Mouse (Mus musculus): ENCODE measurements at regions not wholly inside any gene's neighbourhood (a gene's known extent, or its start where the extent isn't known, plus 50 kb on each side); places are given as distances from the start of the nearest gene placed in this dataset.
"Not testable (repeated sequence)": the region's sequence is repeated elsewhere in the genome, so short reads cannot be mapped to it uniquely, and the experiment has no call there.

DNA sequence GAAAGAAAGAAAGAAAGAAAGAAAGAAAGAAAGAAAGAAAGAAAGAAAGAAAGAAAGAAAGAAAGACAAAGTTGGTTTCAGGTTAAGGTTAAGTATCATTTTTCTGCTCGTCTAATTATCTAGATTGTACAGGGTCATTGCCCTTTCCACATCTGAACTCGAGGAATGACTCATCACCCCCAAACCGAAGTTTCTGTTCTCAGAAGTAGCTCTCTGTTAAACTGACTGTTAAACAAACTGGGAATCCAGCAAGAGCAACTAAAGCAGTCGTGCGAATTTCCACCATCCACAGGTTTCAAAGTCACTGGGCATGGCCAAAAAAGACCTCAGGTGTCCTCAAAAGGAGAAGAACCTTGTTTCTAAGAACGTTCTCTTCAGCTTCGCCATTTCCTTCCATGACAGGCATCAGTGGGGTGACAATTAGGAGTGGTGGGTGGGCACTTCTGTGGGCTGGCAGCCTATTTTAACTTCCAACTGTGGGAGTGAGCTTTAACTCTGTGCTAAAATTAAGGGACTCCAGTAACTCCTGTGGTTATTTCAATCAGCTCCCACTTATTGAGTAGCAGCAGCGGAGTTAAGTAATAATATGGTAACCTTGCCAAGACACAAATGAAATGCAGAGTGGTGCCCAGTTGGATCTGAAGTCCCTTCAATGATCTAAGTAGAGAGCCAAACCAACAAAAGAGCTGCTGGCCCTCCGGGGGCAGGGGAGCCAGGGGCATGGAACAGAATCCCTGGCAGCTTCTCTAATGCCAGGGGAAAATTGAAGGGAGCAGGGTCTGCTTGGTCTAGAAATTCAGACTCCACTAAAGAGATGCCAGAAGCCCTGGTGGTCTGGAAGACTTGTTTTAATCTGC lies 470.5 kb upstream of the Smim15 start:
- H3K4me1 ChIP-seq, result peaks cover 10% of the 10 kb centered on the region; the same call in 1 of the 2 replicates
- no peaks in the 10 kb centered on the region for H3K27me3 ChIP-seq
- no peak overlapping the region for H3K9ac ChIP-seq (replicated peaks)
- H3K4me2 ChIP-seq (replicated peaks), result no peak overlapping the region
- H3K9me3 ChIP-seq, result no peaks in the 10 kb centered on the region
- H3K4me3 ChIP-seq, result no peak overlapping the region
- H3K36me3 ChIP-seq, result no peaks in the 10 kb centered on the region
- WGBS, result 69% methylated on average over 9 of the region's 9 CpGs
- peak; percentile 68 for ATAC-seq (replicated peaks)
- no peak overlapping the region for H3K27ac ChIP-seq (replicated peaks)

DNA sequence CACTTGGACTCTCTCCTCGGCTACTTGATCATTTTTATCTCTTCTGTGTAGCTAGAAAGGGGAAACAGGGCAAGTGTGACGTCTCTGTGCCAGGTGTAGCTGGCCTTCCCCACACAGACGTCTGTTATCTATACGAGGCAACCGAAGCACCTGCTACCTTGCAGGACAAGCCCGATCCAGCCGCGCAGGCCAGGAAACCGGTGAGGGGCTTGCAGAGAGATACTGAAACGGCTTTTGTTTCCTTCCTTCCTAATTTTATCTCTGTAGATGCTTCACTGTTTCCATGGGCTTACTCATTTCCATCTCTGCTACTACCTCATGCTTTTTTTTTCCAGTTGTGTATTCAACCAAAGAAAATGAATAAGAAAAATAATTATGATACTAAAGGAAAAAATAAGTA lies 472.7 kb upstream of the Smim15 start:
- no peaks in the 10 kb centered on the region for H3K9me3 ChIP-seq
- no peak for ATAC-seq (replicated peaks)
- 89% methylated on average over 10 of the region's 10 CpGs for WGBS

DNA sequence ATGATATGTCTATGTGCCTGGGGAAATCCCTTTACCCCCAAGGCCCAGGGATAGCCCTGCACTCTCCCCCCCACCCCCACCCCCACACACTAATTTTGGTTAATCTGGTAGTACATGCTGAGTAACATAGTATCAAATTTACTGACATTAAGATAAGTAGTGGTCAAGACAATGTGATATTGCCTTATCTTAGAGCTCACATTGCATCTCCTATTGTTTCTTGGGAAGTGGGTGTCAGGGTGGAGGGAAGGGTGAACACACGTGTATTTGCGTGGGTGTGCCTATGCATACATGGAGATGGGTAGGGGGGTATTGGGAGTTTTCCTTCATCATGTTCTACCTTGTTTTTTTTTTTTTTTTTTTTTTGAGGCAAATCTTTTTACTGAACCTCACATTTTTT lies 474.8 kb upstream of the Smim15 start:
- no peaks in the 10 kb centered on the region for H3K9me3 ChIP-seq
- no peak overlapping the region for H3K9ac ChIP-seq (replicated peaks)
- H3K27me3 ChIP-seq, result no peaks in the 10 kb centered on the region
- ATAC-seq (replicated peaks), result no peak
- no peak overlapping the region for H3K27ac ChIP-seq (replicated peaks)
- H3K4me1 ChIP-seq, result peaks cover 10% of the 10 kb centered on the region; the same call in 1 of the 2 replicates
- no peak overlapping the region for H3K4me2 ChIP-seq (replicated peaks)
- 95% methylated on average over 2 of the region's 2 CpGs for WGBS
- H3K36me3 ChIP-seq, result no peaks in the 10 kb centered on the region
- H3K4me3 ChIP-seq, result no peak overlapping the region

More for the DNA sequence above, 472.7 kb upstream of the Smim15 start:
- H3K4me1 ChIP-seq, result peaks cover 10% of the 10 kb centered on the region; the same call in 1 of the 2 replicates
- H3K27me3 ChIP-seq, result no peaks in the 10 kb centered on the region
- H3K9ac ChIP-seq (replicated peaks), result no peak overlapping the region
- no peak overlapping the region for H3K27ac ChIP-seq (replicated peaks)
- H3K36me3 ChIP-seq, result no peaks in the 10 kb centered on the region
- no peak overlapping the region for H3K4me3 ChIP-seq
- H3K4me2 ChIP-seq (replicated peaks), result no peak overlapping the region

DNA sequence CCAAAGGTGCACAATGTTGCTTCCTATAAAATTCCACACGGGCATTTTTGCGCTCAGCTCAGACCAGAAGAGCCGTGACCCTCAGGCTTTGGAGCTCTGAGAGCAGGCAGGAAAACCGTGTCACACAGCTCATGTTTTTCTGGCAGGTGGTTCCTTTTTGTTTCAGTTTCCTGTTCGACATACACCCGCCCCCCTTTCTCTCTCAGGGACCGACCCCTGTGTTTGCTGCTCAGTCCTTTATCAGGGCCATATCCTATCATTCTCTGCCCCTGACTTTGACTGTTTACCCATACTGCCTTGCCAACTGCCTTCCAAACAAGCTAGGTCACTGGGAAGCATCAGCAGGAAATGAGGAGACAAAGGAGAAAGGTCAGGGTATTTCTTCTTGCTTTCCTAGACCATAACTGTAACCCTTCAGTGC lies 475.5 kb upstream of the Smim15 start:
- Histone ChIP-seq H3K36me3 (no peaks in the 10 kb centered on the region), H3K4me3 (no peak overlapping the region), H3K4me2 (replicated peaks) (no peak overlapping the region), H3K4me1 (peaks cover 2% of the 10 kb centered on the region; the same call in 1 of the 2 replicates), H3K27me3 (no peaks in the 10 kb centered on the region), H3K9me3 (no peaks in the 10 kb centered on the region), H3K9ac (replicated peaks) (no peak overlapping the region), H3K27ac (replicated peaks) (no peak overlapping the region)
- 75% methylated on average over 7 of the region's 7 CpGs for whole genome bisulfite sequencing
- ATAC-seq (replicated peaks), result no peak

DNA sequence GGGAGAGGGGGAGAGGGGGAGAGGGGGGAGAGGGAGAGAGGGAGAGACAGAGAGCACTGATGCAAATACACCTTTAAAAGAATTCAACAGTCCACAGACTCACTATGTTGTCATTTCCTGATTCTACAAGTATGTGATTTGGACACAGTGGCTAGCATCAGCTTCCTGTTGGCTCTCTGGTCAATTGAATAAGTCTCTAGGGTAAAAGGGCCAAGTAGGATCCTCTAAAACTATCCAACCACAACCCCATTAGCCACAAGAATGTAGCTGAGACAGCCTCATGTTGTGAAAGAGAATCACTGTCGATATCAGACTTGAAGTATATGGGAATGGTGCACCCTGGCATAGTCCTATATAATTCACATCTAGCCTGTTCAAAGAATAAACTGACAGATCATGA lies 481.8 kb upstream of the Smim15 start:
- ATAC-seq (replicated peaks), result no peak
- H3K27me3 ChIP-seq, result no peaks in the 10 kb centered on the region
- no peak overlapping the region for H3K4me3 ChIP-seq
- H3K9me3 ChIP-seq, result no peaks in the 10 kb centered on the region
- 93% methylated on average over 1 of the region's 1 CpGs for WGBS
- no peak overlapping the region for H3K27ac ChIP-seq (replicated peaks)
- no peak overlapping the region for H3K4me2 ChIP-seq (replicated peaks)
- no peaks in the 10 kb centered on the region for H3K36me3 ChIP-seq
- no peaks in the 10 kb centered on the region for H3K4me1 ChIP-seq
- H3K9ac ChIP-seq (replicated peaks), result no peak overlapping the region

DNA sequence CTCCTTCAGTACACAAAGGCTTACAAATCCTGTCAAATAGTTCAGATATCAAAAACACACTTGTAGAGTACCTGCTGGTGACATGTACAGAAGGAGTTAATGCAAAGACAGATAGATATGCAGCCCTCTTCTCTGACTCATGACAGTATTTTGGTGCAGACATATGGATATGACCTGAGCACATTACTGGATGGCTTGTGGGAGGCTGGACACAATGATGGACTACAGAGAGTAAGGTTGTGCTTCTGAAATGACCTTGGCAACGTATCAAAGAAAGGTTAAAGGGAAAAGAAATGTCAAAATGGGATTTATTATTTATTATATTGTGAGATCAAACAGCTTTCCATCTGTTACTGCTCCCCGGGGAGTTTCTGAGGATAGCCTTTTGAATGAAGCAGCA lies 482.7 kb upstream of the Smim15 start:
- ATAC-seq (replicated peaks), result no peak
- Histone ChIP-seq H3K4me2 (replicated peaks) (no peak overlapping the region), H3K9me3 (no peaks in the 10 kb centered on the region), H3K27me3 (no peaks in the 10 kb centered on the region), H3K4me3 (no peak overlapping the region), H3K9ac (replicated peaks) (no peak overlapping the region), H3K36me3 (no peaks in the 10 kb centered on the region), H3K27ac (replicated peaks) (no peak overlapping the region), H3K4me1 (no peaks in the 10 kb centered on the region)
- WGBS, result 78% methylated on average over 2 of the region's 2 CpGs

DNA sequence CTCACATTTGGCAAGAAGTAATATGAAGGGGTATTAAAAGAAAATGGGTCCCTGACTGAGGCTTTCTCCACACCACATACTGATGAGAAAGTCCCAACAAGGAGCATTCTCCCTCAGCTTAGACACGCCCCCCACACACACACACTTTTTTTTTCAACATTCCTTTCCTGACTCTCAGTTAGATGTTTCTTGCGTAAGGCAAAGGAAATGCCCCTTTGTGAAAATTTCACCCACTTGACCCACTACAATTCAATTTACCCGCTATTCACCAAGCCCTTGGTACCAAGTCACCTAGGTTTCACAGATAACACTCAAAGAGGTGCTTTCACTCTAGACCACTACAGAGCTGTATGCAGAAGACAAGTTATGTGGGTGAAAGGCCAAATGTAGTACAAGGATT lies 488.3 kb upstream of the Smim15 start:
- Histone ChIP-seq H3K27me3 (no peaks in the 10 kb centered on the region), H3K27ac (replicated peaks) (no peak overlapping the region), H3K36me3 (no peaks in the 10 kb centered on the region), H3K4me2 (replicated peaks) (no peak overlapping the region), H3K9me3 (no peaks in the 10 kb centered on the region), H3K4me1 (no peaks in the 10 kb centered on the region), H3K4me3 (no peak overlapping the region), H3K9ac (replicated peaks) (no peak overlapping the region)
- ATAC-seq (replicated peaks), result no peak
- WGBS, result 81% methylated on average over 3 of the region's 3 CpGs

DNA sequence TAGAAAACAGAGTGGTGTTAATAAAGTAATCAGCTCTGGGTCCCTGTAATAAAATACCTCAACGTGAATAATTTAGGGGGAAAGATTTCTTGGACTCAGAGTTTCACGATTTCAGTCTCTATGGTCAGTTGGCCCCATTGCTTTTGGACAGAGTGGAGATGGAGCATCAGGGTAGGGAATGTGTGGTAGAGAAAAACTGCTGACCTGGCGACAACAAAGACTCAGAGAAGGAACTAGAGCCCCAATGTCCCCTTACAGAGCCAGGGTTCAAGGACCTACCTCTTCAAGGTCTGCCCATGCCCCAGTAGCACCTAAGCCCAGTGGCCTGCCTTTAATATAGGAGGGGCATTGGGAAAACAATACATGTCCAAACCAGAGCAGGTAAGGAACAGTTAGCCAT lies 490.2 kb upstream of the Smim15 start:
- Histone ChIP-seq H3K4me3 (no peak overlapping the region), H3K27ac (replicated peaks) (no peak overlapping the region), H3K9ac (replicated peaks) (no peak overlapping the region), H3K27me3 (no peaks in the 10 kb centered on the region), H3K9me3 (no peaks in the 10 kb centered on the region), H3K4me2 (replicated peaks) (no peak overlapping the region), H3K36me3 (no peaks in the 10 kb centered on the region), H3K4me1 (no peaks in the 10 kb centered on the region)
- 87% methylated on average over 3 of the region's 3 CpGs for WGBS
- ATAC-seq (replicated peaks), result no peak

DNA sequence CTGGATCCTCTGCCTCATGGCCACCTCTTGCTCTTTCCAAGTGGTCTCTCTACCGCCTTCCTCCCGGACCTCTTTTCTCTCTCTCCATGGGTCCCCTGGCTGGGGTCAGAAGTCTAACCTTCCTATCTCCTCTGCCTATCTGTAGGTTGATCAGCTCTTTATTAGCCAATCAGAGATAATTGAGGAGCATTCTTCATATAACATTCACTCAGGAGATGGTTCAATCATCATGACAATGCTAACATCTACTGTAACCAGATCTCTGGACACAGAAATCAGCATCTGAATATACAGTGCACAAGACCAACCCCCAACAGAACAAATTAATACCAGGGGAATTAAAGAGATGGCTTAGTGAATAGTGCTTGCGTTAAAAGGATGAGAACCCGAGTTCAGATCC lies 492.1 kb upstream of the Smim15 start:
- ATAC-seq (replicated peaks), result no peak
- H3K4me2 ChIP-seq (replicated peaks), result no peak overlapping the region
- no peak overlapping the region for H3K9ac ChIP-seq (replicated peaks)
- H3K4me3 ChIP-seq, result no peak overlapping the region
- H3K9me3 ChIP-seq, result no peaks in the 10 kb centered on the region
- no peak overlapping the region for H3K27ac ChIP-seq (replicated peaks)
- 95% methylated on average over 4 of the region's 4 CpGs for WGBS
- peaks cover 4% of the 10 kb centered on the region for H3K4me1 ChIP-seq
- no peaks in the 10 kb centered on the region for H3K36me3 ChIP-seq
- H3K27me3 ChIP-seq, result no peaks in the 10 kb centered on the region

DNA sequence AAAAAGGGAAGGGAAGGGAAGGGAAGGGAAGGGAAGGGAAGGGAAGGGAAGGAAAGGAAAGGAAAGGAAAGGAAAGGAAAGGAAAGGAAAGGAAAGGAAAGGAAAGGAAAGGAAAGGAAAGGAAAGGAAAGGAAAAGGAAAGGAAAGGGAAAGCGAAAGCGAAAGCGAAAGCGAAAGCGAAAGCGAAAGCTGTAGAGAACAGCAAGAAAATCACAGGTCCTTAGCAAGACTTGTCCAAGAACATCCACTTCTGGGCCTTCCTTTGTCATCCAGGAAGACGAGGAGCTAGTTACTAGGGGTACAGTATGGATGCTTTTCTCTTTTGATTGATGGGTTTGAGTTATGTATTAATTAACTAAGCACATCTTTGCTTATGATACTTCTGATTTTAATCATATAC lies 494.3 kb upstream of the Smim15 start:
- ATAC-seq (replicated peaks), result not testable (repeated sequence)

DNA sequence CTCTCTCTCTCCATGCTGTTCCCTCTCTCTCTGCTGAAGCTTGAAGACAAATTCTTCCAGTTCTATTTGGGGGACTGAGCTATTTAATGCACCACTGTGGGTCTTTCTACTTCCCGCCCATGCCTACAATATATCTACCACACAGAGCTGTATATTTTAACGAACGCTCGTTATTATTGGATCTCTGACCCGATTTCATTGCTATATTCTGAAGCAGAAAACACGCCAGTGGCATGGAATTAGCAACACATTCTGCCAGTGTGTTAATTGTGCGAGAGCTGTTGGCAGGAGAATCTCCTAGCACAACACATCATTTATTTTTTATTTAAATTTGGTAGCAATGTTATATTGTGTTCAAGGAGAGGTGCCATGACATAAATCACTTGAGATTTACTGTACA lies 497.2 kb upstream of the Smim15 start:
- peak overlapping the region; percentile 82 for H3K27ac ChIP-seq (replicated peaks)
- H3K36me3 ChIP-seq, result no peaks in the 10 kb centered on the region
- peaks cover 28% of the 10 kb centered on the region for H3K4me1 ChIP-seq
- no peak overlapping the region for H3K4me2 ChIP-seq (replicated peaks)
- no peak overlapping the region for H3K4me3 ChIP-seq
- 19% methylated on average over 7 of the region's 7 CpGs for WGBS
- no peaks in the 10 kb centered on the region for H3K9me3 ChIP-seq
- H3K27me3 ChIP-seq, result no peaks in the 10 kb centered on the region
- no peak overlapping the region for H3K9ac ChIP-seq (replicated peaks)
- peak; percentile 82 for ATAC-seq (replicated peaks)

More for the DNA sequence above, 494.3 kb upstream of the Smim15 start:
- H3K9me3 ChIP-seq; H3K36me3 ChIP-seq; H3K9ac ChIP-seq (replicated peaks); H3K27ac ChIP-seq (replicated peaks); H3K4me3 ChIP-seq; H3K27me3 ChIP-seq; H3K4me2 ChIP-seq (replicated peaks): not testable (repeated sequence)
- H3K4me1 ChIP-seq, result peaks cover 24% of the 10 kb centered on the region
- WGBS, result 87% methylated on average over 7 of the region's 7 CpGs

DNA sequence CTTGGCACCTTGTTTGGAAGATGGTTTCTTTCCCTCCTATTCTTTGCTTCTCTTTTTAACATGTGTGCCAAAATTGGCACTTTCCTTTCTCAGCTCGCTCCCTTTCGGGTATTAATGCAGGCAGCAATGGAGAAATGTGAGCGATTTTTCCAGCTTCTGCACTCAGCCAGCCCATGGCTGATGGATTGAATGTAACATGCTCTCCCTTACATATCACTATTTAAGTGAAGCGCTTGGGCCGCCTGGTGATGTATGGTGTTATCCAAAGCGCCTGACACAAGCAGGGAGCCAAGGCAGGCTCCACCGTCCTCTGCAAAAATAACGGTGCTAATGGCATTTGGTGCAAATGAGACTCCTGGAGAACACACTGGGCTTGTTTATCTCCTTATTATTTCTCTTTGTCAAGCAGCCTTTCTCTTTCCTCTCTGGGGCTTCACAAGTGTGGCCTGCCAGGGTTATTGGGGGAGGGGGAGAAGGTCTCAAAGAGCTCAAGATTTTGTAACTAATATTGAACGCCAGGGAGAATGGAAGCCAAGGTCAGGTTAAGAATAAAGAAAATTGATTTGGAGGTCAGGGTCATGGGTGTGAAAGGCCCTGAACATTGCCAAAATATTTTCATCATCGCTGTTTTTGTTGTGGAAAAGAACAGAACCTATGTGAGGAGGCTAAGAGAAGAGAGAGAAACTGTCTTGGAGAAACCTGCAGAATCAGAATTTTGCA lies 497.9 kb upstream of the Smim15 start:
- Histone ChIP-seq H3K4me2 (replicated peaks) (peak overlapping the region; percentile 24), H3K27ac (replicated peaks) (peak overlapping the region; percentile 82), H3K9ac (replicated peaks) (no peak overlapping the region), H3K4me1 (peaks cover 35% of the 10 kb centered on the region), H3K9me3 (no peaks in the 10 kb centered on the region), H3K4me3 (no peak overlapping the region), H3K36me3 (no peaks in the 10 kb centered on the region), H3K27me3 (no peaks in the 10 kb centered on the region)
- 18% methylated on average over 10 of the region's 10 CpGs for WGBS
- peak; percentile 33; the same call in 1 of the 2 replicates for ATAC-seq (replicated peaks)
